ENCODE assay signal across 27 mouse cellular contexts in the genomic region with DNA sequence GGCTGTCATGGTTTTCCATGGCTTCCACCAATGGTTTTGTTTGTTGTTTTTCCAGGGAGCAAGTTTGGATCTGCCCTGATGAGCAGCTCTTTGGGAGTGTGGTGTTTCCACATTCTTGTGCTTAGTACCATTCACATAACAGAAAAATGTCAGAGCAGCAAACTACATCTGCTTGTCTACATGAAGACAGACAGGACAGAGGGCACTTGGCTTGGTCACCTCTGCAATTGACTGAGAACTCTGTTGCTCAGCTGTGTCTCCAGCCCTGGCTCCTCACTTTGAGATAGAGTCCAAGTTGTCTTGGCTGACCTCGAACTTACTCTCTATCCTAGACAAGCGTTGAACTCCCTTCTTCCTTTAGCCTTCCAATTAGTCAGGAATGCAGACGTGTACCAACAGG. TPM values are rescaled to one million over a fixed set of nuclear protein-coding genes. Genes with fewer than 3 reads are reported as not detected.
A peak's percentile ranks its signal among the peaks of the same experiment; 100 is the strongest.
DNase-seq lines count a peak whose midpoint lies in the region; ATAC-seq and TF ChIP-seq lines count a peak whose summit lies in the region.
"Had no signal": no experiment of that assay in that cellular context is flagged by ENCODE, and none has a peak within 500 bp of the region (broad histone marks: within the 10 kb centered on the region; RNA-seq: fewer than 3 reads in every experiment).

No protein-coding gene starts in this region.

- 64% methylated on average over 3 of the region's 3 CpGs for WGBS in heart, embryonic 12.5 days
- 20% methylated on average over 3 of the region's 3 CpGs for WGBS in liver, adult 2 months
- 67% methylated on average over 3 of the region's 3 CpGs for WGBS in liver, embryonic 12.5 days (ENCODE audit: insufficient replicate concordance)
- WGBS in heart, postnatal 0 days, result 51% methylated on average over 3 of the region's 3 CpGs

- peaks cover 41% of the 10 kb centered on the region for H3K36me3 ChIP-seq in heart, embryonic 12.5 days
- H3K36me3 ChIP-seq in liver, adult 2 months (ENCODE audit: control insufficient read depth, insufficient read depth, low read length), result no peaks in the 10 kb centered on the region
- no peaks in the 10 kb centered on the region for H3K36me3 ChIP-seq in liver, embryonic 12.5 days
- peaks cover 50% of the 10 kb centered on the region for H3K36me3 ChIP-seq in heart, postnatal 0 days (replicated peaks; ENCODE audit: control insufficient read depth, insufficient read depth, low read length)
- H3K36me3 ChIP-seq: embryonic facial prominence, embryonic 15.5 days; forebrain, embryonic 10.5 days; hindbrain, embryonic 10.5 days; kidney, embryonic 15.5 days had no signal

- H3K4me2 ChIP-seq in heart, embryonic 12.5 days, result peak overlapping the region; percentile 73
- H3K4me2 ChIP-seq in liver, embryonic 12.5 days, result no peak overlapping the region
- peak overlapping the region; percentile 66 for H3K4me2 ChIP-seq in heart, postnatal 0 days (ENCODE audit: low read depth, low read length)
- H3K4me2 ChIP-seq: embryonic facial prominence, embryonic 15.5 days; hindbrain, embryonic 14.5 days; kidney, embryonic 15.5 days had no signal

- peak overlapping the region; percentile 16; the same call in 1 of the 2 replicates for H3K4me3 ChIP-seq in heart, embryonic 12.5 days
- no peak overlapping the region for H3K4me3 ChIP-seq in liver, adult 2 months (ENCODE audit: insufficient read depth, low read depth, low read length)
- no peak overlapping the region for H3K4me3 ChIP-seq in liver, embryonic 12.5 days
- H3K4me3 ChIP-seq in heart, postnatal 0 days (ENCODE audit: low read depth, low read length), result peak overlapping the region; percentile 59
- H3K4me3 ChIP-seq: embryonic facial prominence, embryonic 15.5 days; erythroblast, embryonic 14.5 days; forebrain, embryonic 10.5 days; hindbrain, embryonic 10.5 days; kidney, embryonic 15.5 days had no signal

- peaks cover 30% of the 10 kb centered on the region for H3K4me1 ChIP-seq in heart, embryonic 12.5 days (replicated peaks)
- peaks cover 15% of the 10 kb centered on the region; the same call in 1 of the 2 replicates for H3K4me1 ChIP-seq in liver, adult 2 months (ENCODE audit: control insufficient read depth, insufficient read depth, low read length)
- peaks cover 6% of the 10 kb centered on the region; the same call in 1 of the 2 replicates for H3K4me1 ChIP-seq in liver, embryonic 12.5 days
- peaks cover 18% of the 10 kb centered on the region for H3K4me1 ChIP-seq in heart, postnatal 0 days (ENCODE audit: control insufficient read depth, insufficient read depth)
- H3K4me1 ChIP-seq: embryonic facial prominence, embryonic 15.5 days; forebrain, embryonic 10.5 days; kidney, embryonic 15.5 days had no signal

- TF ChIP-seq CTCF in liver, adult 2 months (IDR thresholded peaks at IDR 0.05; ENCODE audit: low read depth, low read length), result no peak
- TF ChIP-seq CTCF in heart, postnatal 0 days (IDR thresholded peaks at IDR 0.05; ENCODE audit: low read depth), result no peak

- no peak for TF ChIP-seq POLR2A in liver, adult 2 months (IDR thresholded peaks at IDR 0.05; ENCODE audit: extremely low read depth, insufficient read depth, low read length)

- no peak for ATAC-seq in heart, embryonic 12.5 days (ENCODE audit: insufficient number of reproducible peaks, low FRiP score)
- no peak for ATAC-seq in liver, embryonic 12.5 days
- ATAC-seq in heart, postnatal 0 days (ENCODE audit: insufficient read depth, low read depth), result no peak
- ATAC-seq: activated CD4-positive, CD25-positive, alpha-beta regulatory T cell, adult 4 months; forebrain, embryonic 14.5 days; intestine, embryonic 16.5 days had no signal

- no peak for TF ChIP-seq EP300 in heart, postnatal 0 days (IDR thresholded peaks at IDR 0.05; ENCODE audit: low read depth)

- intact Hi-C loops in heart, postnatal 14 days (cut with DNase I), result no loop called here
- intact Hi-C loops in heart, postnatal 25 days (cut with DNase I), result no loop called here

- H3K9ac ChIP-seq in heart, embryonic 12.5 days, result no peak overlapping the region
- no peak overlapping the region for H3K9ac ChIP-seq in liver, adult 2 months (ENCODE audit: low read depth, low read length)
- H3K9ac ChIP-seq in liver, embryonic 12.5 days, result no peak overlapping the region
- no peak overlapping the region; the same call in 1 of the 2 replicates for H3K9ac ChIP-seq in heart, postnatal 0 days (replicated peaks; ENCODE audit: low read depth, low read length)
- H3K9ac ChIP-seq: embryonic facial prominence, embryonic 15.5 days; hindbrain, embryonic 14.5 days; kidney, embryonic 15.5 days had no signal

- peak overlapping the region; percentile 20 for H3K27ac ChIP-seq in heart, embryonic 12.5 days (ENCODE audit: poor library complexity, severe bottlenecking)
- H3K27ac ChIP-seq in liver, adult 2 months (replicated peaks; ENCODE audit: insufficient read depth, low read depth, low read length), result peak overlapping the region; percentile 38
- no peak overlapping the region for H3K27ac ChIP-seq in liver, embryonic 12.5 days
- peak overlapping the region; percentile 97 for H3K27ac ChIP-seq in heart, postnatal 0 days (ENCODE audit: low read depth)
- H3K27ac ChIP-seq: embryonic facial prominence, embryonic 15.5 days; forebrain, embryonic 10.5 days; hindbrain, embryonic 10.5 days; hindbrain, embryonic 14.5 days; kidney, embryonic 15.5 days had no signal

- no peaks in the 10 kb centered on the region for H3K27me3 ChIP-seq in heart, embryonic 12.5 days (replicated peaks)
- no peaks in the 10 kb centered on the region for H3K27me3 ChIP-seq in liver, adult 2 months (ENCODE audit: control insufficient read depth, insufficient read depth, low read length)
- no peaks in the 10 kb centered on the region for H3K27me3 ChIP-seq in liver, embryonic 12.5 days (replicated peaks)
- no peaks in the 10 kb centered on the region for H3K27me3 ChIP-seq in heart, postnatal 0 days (ENCODE audit: control insufficient read depth, insufficient read depth, low read length)
- H3K27me3 ChIP-seq: embryonic facial prominence, embryonic 15.5 days; kidney, embryonic 15.5 days had no signal

- H3K9me3 ChIP-seq in heart, embryonic 12.5 days (replicated peaks), result no peaks in the 10 kb centered on the region
- no peaks in the 10 kb centered on the region for H3K9me3 ChIP-seq in liver, embryonic 12.5 days (replicated peaks)
- no peaks in the 10 kb centered on the region for H3K9me3 ChIP-seq in heart, postnatal 0 days (replicated peaks; ENCODE audit: control insufficient read depth, low read length)
- H3K9me3 ChIP-seq: embryonic facial prominence, embryonic 15.5 days; forebrain, embryonic 10.5 days; hindbrain, embryonic 10.5 days; kidney, embryonic 15.5 days had no signal

- DNase-seq in heart, adult 11 months, result peak; percentile 83
- no peak for DNase-seq in heart, postnatal 14 days
- no peak for DNase-seq in heart, postnatal 25 days (ENCODE audit: low spot score)
- DNase-seq in liver, adult 2 months (ENCODE audit: extremely low read depth, low read depth, low spot score), result peak; percentile 82
- DNase-seq in heart, postnatal 0 days (ENCODE audit: low spot score), result no peak
- DNase-seq in adrenal gland, postnatal 14 days, result no peak
- DNase-seq: cerebellum, adult 11 months; cerebellum, adult 8-10 months; cerebellum, postnatal 14 days; embryo, embryonic 11 days; gastrocnemius, postnatal 10 days; kidney, adult 2 months had no signal

- no peaks in the 10 kb centered on the region for H3K79me2 ChIP-seq in liver, adult 2 months (ENCODE audit: control insufficient read depth, insufficient read depth, low read length)

RNA-seq across cellular contexts. Expression of a gene that starts 4.8 kb away (rescaled TPM):
- total RNA-seq in heart, postnatal 14 days (2021), result 100 to 1,000 TPM; 413 to 423 TPM
- 45.3 and 49.3 TPM in 2 replicates for polyA plus RNA-seq in heart, embryonic 12.5 days (2016; fragmentation: Nextera tagmentation; extraction: Ambion mirVana)
- 100 to 1,000 TPM; 681 to 701 TPM for total RNA-seq in heart, postnatal 25 days (2021)
- 0.37 TPM in 1 of 2 replicates, not detected in the other for total RNA-seq in liver, adult 2 months (2014; rRNA removed)
- not detected in 2 replicates for polyA plus RNA-seq in liver, adult 2 months (2012; rRNA removed)
- not detected in 2 replicates for polyA plus RNA-seq in liver, embryonic 12.5 days (2016; fragmentation: Nextera tagmentation; extraction: Ambion mirVana)
- 51.9 and 68.1 TPM in 2 replicates for total RNA-seq in heart, postnatal 0 days (2014; rRNA removed; ENCODE audit: low replicate concordance)
- 62.2 and 70.3 TPM in 2 replicates for polyA plus RNA-seq in heart, postnatal 0 days (2015; fragmentation: Nextera tagmentation; extraction: Ambion mirVana)
- not detected in 2 replicates for total RNA-seq in adrenal gland, postnatal 14 days (2021)
- total RNA-seq: common myeloid progenitor, adult 5-6 weeks; MEL had no signal
- polyA plus RNA-seq: activated CD4-positive, CD25-positive, alpha-beta regulatory T cell, adult 4 months; adrenal gland, adult 2 months; brain, embryonic 14.5 days; erythroblast, embryonic 14.5 days; forebrain, embryonic 10.5 days; forebrain, embryonic 14.5 days; hindbrain, embryonic 10.5 days; hindbrain, embryonic 14.5 days; intestine, embryonic 16.5 days had no signal

Comparison
In these comparisons a context has a peak if more than half of its experiments do, and no peak if none do; other contexts are left out.
1. DNase-seq: peak in heart, adult 11 months (single experiment) and liver, adult 2 months (single experiment); none in heart, postnatal 14 days (0 of 2), heart, postnatal 25 days (single experiment), heart, postnatal 0 days (single experiment) and adrenal gland, postnatal 14 days (single experiment).
2. H3K4me3 ChIP-seq: peak in heart, embryonic 12.5 days (single experiment) and heart, postnatal 0 days (single experiment); none in liver, adult 2 months (single experiment) and liver, embryonic 12.5 days (single experiment).
3. RNA of a gene that starts 4.8 kb away (total RNA-seq): 681 to 701 TPM in heart, postnatal 25 days, 413 to 423 TPM in heart, postnatal 14 days and 51.9 to 68.1 TPM in heart, postnatal 0 days; 0.37 TPM in liver, adult 2 months and not detected in adrenal gland, postnatal 14 days; every median in the first group is over 10 times any median in the second.